Mouse (Mus musculus): ENCODE measurements at regions not wholly inside any gene's neighbourhood (a gene's known extent, or its start where the extent isn't known, plus 50 kb on each side); places are given as distances from the start of the nearest gene placed in this dataset.

DNA sequence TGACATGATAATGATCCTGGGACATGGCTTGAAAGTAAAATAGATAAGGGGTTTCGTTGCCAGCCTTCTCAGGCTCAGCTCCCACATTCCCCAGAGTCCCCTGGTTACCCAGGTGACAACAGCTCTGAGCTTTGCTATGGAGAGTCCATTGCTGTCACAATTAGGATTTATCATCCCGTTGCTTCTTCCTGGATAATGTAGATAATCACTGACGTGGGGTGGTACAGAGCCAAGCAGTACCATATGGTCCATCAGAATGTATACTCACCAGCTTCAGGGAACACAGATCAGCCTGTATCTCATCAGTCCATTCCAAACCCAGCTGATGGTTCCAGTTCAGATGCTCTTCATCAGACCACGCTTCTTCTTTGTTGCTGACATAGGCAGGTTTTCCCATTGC, 145.7 kb upstream of the Sfrp2 start:
- H3K27ac ChIP-seq (ENCODE audit: insufficient read depth, low read depth): no peak overlapping the region
- no peaks in the 10 kb centered on the region for H3K27me3 ChIP-seq (replicated peaks)
- H3K4me1 ChIP-seq (ENCODE audit: control insufficient read depth in 1 of 2, insufficient read depth in 2 of 2): no peaks in the 10 kb centered on the region
- H3K9me3 ChIP-seq (replicated peaks; ENCODE audit: low read length): no peaks in the 10 kb centered on the region
- H3K79me2 ChIP-seq (replicated peaks; ENCODE audit: control insufficient read depth, extremely low read depth, insufficient read depth, poor library complexity, severe bottlenecking): no peaks in the 10 kb centered on the region
- no peak overlapping the region for H3K4me2 ChIP-seq (ENCODE audit: insufficient read depth, low read depth, poor library complexity, severe bottlenecking)
- no peak overlapping the region for H3K9ac ChIP-seq (ENCODE audit: insufficient read depth, low read depth)
- no peaks in the 10 kb centered on the region for H3K36me3 ChIP-seq (replicated peaks in 1 of 2; ENCODE audit: control insufficient read depth in 1 of 2, insufficient read depth in 1 of 2, low read length in 1 of 2)
- no peak for DNase-seq (ENCODE audit: extremely low read depth)
- H3K4me3 ChIP-seq (replicated peaks in 1 of 3; ENCODE audit: low read depth in 2 of 3, low read length in 2 of 3, poor library complexity in 1 of 3): no peak overlapping the region
- in situ Hi-C loops (cut with MboI; ENCODE audit: low pct_ligation_motif_present, low pct_unique_long_range_greater_than_20kb, low sequenced_read_pairs) (no loop called here), dilution Hi-C loops (cut with MboI; ENCODE audit: extremely low pct_ligation_motif_present, extremely low pct_unique_long_range_greater_than_20kb, low sequenced_read_pairs) (no loop called here)
- TF ChIP-seq IRF4 (IDR thresholded peaks at IDR 0.05; ENCODE audit: low read depth, low read length) (no peak), UBTF (IDR thresholded peaks at IDR 0.05; ENCODE audit: low read depth, low read length) (no peak), MAZ (IDR thresholded peaks at IDR 0.05; ENCODE audit: low read depth, low read length) (no peak), SIN3A (IDR thresholded peaks at IDR 0.05; ENCODE audit: low read length) (no peak), CHD1 (IDR thresholded peaks at IDR 0.05; ENCODE audit: low read depth, low read length) (no peak), BHLHE40 (IDR thresholded peaks at IDR 0.05; ENCODE audit: low read depth, low read length) (no peak), JUND (conservative IDR thresholded peaks at IDR 0.05; ENCODE audit: low read depth, low read length) (no peak), E2F4 (IDR thresholded peaks at IDR 0.05; ENCODE audit: insufficient replicate concordance, low read depth, low read length) (no peak), ZMIZ1 (IDR thresholded peaks at IDR 0.05; ENCODE audit: low read depth, low read length) (no peak), MXI1 (IDR thresholded peaks at IDR 0.05; ENCODE audit: low read depth, low read length) (no peak), NELFE (IDR thresholded peaks at IDR 0.05; ENCODE audit: low read depth, low read length) (no peak), MAX (IDR thresholded peaks at IDR 0.05; ENCODE audit: low read length) (no peak), USF2 (conservative IDR thresholded peaks at IDR 0.05; ENCODE audit: low read depth, low read length) (no peak), ETS1 (conservative IDR thresholded peaks at IDR 0.05; ENCODE audit: low read depth, low read length) (no peak), TCF12 (IDR thresholded peaks at IDR 0.05; ENCODE audit: low read depth, low read length) (no peak)

DNA sequence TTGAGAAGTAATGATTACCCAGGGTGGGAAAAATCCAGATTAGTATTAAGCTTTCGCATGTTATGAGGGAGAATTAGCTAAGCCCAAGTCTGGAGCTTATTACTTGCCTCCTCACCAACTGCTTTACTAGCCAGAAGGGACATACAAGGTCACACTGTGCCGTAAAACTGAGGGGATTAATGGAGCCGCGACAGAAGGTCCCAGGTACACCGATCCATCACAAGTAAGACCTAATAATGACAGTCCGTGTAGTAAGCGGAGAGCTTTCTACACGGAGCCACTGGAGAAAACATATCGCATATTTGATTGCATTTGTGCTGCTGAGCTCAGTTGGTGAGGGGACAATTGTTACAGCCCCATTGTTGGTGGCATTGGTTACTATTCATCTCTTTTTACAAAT, 133.1 kb upstream of the Sfrp2 start:
- no peak for TF ChIP-seq ZKSCAN1 (IDR thresholded peaks at IDR 0.05; ENCODE audit: borderline replicate concordance, low read depth, low read length)
- no peak for TF ChIP-seq SIN3A (IDR thresholded peaks at IDR 0.05; ENCODE audit: low read length)
- TF ChIP-seq NRF1 (IDR thresholded peaks at IDR 0.05; ENCODE audit: low read depth, low read length): no peak
- no peak for TF ChIP-seq POLR2A (IDR thresholded peaks at IDR 0.05; ENCODE audit: low read depth, low read length)
- no peak for TF ChIP-seq KAT2A (IDR thresholded peaks at IDR 0.05; ENCODE audit: insufficient replicate concordance, low read length)
- TF ChIP-seq MEF2A (IDR thresholded peaks at IDR 0.05; ENCODE audit: borderline replicate concordance, low read depth, low read length): no peak
- no peak for TF ChIP-seq UBTF (IDR thresholded peaks at IDR 0.05; ENCODE audit: low read depth, low read length)
- TF ChIP-seq USF1 (IDR thresholded peaks at IDR 0.05; ENCODE audit: low read depth, low read length): no peak
- TF ChIP-seq ZMIZ1 (IDR thresholded peaks at IDR 0.05; ENCODE audit: low read depth, low read length): no peak
- TF ChIP-seq MAFK (IDR thresholded peaks at IDR 0.05; ENCODE audit: insufficient replicate concordance, low read length): no peak
- TF ChIP-seq TCF12 (IDR thresholded peaks at IDR 0.05; ENCODE audit: low read depth, low read length): no peak
- Histone ChIP-seq H3K27ac (ENCODE audit: insufficient read depth, low read depth) (no peak overlapping the region), H3K4me2 (ENCODE audit: insufficient read depth, low read depth, poor library complexity, severe bottlenecking) (no peak overlapping the region), H3K4me3 (replicated peaks in 1 of 3; ENCODE audit: low read depth in 2 of 3, low read length in 2 of 3, poor library complexity in 1 of 3) (no peak overlapping the region), H3K9ac (ENCODE audit: insufficient read depth, low read depth) (no peak overlapping the region), H3K79me2 (replicated peaks; ENCODE audit: control insufficient read depth, extremely low read depth, insufficient read depth, poor library complexity, severe bottlenecking) (no peaks in the 10 kb centered on the region), H3K36me3 (replicated peaks in 1 of 2; ENCODE audit: control insufficient read depth in 1 of 2, insufficient read depth in 1 of 2, low read length in 1 of 2) (no peaks in the 10 kb centered on the region), H3K9me3 (replicated peaks; ENCODE audit: low read length) (no peaks in the 10 kb centered on the region), H3K27me3 (replicated peaks) (no peaks in the 10 kb centered on the region), H3K4me1 (ENCODE audit: control insufficient read depth in 1 of 2, insufficient read depth in 2 of 2) (peaks cover 0 to 15% of the 10 kb centered on the region in 2 experiments; a peak in 2 of 4 replicates)
- in situ Hi-C loops (cut with MboI; ENCODE audit: low pct_ligation_motif_present, low pct_unique_long_range_greater_than_20kb, low sequenced_read_pairs): no loop called here
- dilution Hi-C loops (cut with MboI; ENCODE audit: extremely low pct_ligation_motif_present, extremely low pct_unique_long_range_greater_than_20kb, low sequenced_read_pairs): no loop called here
- no peak for DNase-seq (ENCODE audit: extremely low read depth)

Data from CH12.LX (cell line).